Mouse (Mus musculus): ENCODE measurements around the gene Spag17. TPM values are rescaled to one million over a fixed set of nuclear protein-coding genes. Genes with fewer than 3 reads are reported as not detected.

The Spag17 gene
- polyA plus RNA-seq, 1 experiment from 2014 or later, result 0.85 TPM

DNA sequence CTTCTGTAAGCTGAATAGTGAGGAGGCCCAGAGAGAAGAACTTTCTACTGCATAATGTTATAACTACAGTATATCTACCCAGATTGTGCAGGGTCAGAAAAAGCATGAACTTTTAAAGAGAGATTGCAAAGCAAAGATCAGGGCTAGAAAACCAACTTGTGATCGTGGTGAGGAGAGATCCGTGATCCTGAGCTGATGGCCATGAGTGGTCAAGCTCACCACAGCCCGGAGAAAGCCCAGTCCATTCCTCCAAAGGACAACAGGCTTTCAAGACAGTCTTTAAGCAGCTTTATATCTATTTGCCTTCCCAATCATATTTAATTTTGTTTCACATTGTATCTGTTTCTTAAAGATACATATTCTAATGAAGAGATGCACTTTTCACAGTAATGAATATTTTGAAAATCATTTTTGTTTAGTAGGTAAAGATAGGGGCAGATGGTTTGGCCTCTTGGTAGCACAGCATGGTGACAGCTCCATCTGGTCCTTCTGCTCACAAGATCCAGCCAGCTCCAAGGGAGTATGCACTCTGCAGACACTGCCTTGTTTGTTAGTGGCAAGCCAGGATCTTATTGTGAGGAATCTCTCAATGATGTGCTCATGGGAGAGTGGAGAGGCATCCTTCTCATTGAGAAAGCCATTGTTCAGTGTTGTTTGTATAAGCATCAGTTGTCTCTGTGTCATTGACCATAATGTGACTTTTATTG, 217.3 kb downstream of the Spag17 start:
- no peak overlapping the region for H3K27ac ChIP-seq (ENCODE audit: low read depth, low read length)
- H3K9ac ChIP-seq (ENCODE audit: low read depth, low read length), result no peak overlapping the region
- no peaks in the 10 kb centered on the region for H3K36me3 ChIP-seq (ENCODE audit: control insufficient read depth, insufficient read depth, low read length)
- no peaks in the 10 kb centered on the region for H3K27me3 ChIP-seq (ENCODE audit: control insufficient read depth, insufficient read depth, low read length)
- 95% methylated on average over 3 of the region's 3 CpGs for WGBS
- no peak for ATAC-seq (ENCODE audit: low FRiP score, low TSS enrichment)
- no peaks in the 10 kb centered on the region for H3K9me3 ChIP-seq (ENCODE audit: control insufficient read depth, low read length)
- no peaks in the 10 kb centered on the region for H3K4me1 ChIP-seq (ENCODE audit: control insufficient read depth, insufficient read depth, low read length)
- no peak overlapping the region for H3K4me2 ChIP-seq (replicated peaks; ENCODE audit: low read depth, low read length)
- no peak overlapping the region for H3K4me3 ChIP-seq (ENCODE audit: low read length)

DNA sequence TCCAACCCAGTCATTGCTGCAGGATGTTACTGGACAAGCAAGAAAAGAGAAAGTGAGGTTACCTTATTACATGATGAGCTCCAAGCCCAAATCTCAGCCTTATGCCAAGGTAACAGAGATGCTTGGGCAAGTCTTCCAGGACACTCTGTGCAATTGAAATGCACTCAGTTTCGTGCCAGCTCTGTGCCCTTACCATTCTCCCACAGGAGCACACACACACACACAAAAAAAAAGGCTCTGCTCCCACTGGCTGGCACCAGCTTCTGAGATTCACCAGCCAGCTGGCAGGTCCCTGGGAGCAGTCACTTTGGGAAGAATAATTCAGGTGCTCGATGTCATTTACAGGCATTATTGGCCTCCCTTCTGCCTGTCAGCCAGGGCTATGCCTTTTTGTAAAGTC, 221.5 kb downstream of the Spag17 start:
- Histone ChIP-seq H3K36me3 (ENCODE audit: control insufficient read depth, insufficient read depth, low read length) (no peaks in the 10 kb centered on the region), H3K9me3 (ENCODE audit: control insufficient read depth, low read length) (no peaks in the 10 kb centered on the region), H3K4me2 (replicated peaks; ENCODE audit: low read depth, low read length) (no peak overlapping the region), H3K4me3 (ENCODE audit: low read length) (no peak overlapping the region), H3K4me1 (ENCODE audit: control insufficient read depth, insufficient read depth, low read length) (no peaks in the 10 kb centered on the region), H3K27ac (ENCODE audit: low read depth, low read length) (no peak overlapping the region), H3K27me3 (ENCODE audit: control insufficient read depth, insufficient read depth, low read length) (no peaks in the 10 kb centered on the region), H3K9ac (ENCODE audit: low read depth, low read length) (no peak overlapping the region)
- 86% methylated on average over 2 of the region's 2 CpGs for WGBS
- ATAC-seq (ENCODE audit: low FRiP score, low TSS enrichment), result no peak

DNA sequence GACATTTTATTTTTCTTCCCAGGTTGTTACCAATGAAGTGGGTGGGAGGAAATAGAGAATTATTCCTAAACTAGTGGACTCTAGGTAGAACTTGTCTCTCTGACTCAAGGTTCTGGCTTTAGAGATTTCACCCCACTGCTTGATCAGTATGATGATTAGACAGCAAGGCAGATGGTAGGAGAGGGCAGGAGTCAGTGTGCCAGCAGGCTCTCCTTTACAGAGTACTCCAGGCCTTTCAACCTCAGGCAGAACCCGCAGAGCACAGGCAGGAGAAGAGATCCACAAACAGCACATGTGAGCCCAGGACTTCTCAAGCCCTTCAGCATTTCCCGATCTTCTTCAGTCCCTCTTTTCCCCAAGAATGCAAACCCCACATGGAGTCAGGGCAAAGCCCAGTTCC, 233.5 kb downstream of the Spag17 start:
- Histone ChIP-seq H3K27ac (ENCODE audit: low read depth, low read length) (no peak overlapping the region), H3K36me3 (ENCODE audit: control insufficient read depth, insufficient read depth, low read length) (no peaks in the 10 kb centered on the region), H3K4me1 (ENCODE audit: control insufficient read depth, insufficient read depth, low read length) (no peaks in the 10 kb centered on the region), H3K4me3 (ENCODE audit: low read length) (no peak overlapping the region), H3K9ac (ENCODE audit: low read depth, low read length) (no peak overlapping the region), H3K4me2 (replicated peaks; ENCODE audit: low read depth, low read length) (no peak overlapping the region), H3K9me3 (ENCODE audit: control insufficient read depth, low read length) (no peaks in the 10 kb centered on the region), H3K27me3 (ENCODE audit: control insufficient read depth, insufficient read depth, low read length) (no peaks in the 10 kb centered on the region)
- WGBS, result 86% methylated on average over 2 of the region's 2 CpGs
- ATAC-seq (ENCODE audit: low FRiP score, low TSS enrichment), result no peak

GRCm38 (mm10) chr3:100121961-100122360, 236.8 kb downstream of the Spag17 start:
- ATAC-seq (ENCODE audit: low FRiP score, low TSS enrichment), result no peak
- Histone ChIP-seq H3K4me3 (ENCODE audit: low read length) (no peak overlapping the region), H3K27me3 (ENCODE audit: control insufficient read depth, insufficient read depth, low read length) (no peaks in the 10 kb centered on the region), H3K4me1 (ENCODE audit: control insufficient read depth, insufficient read depth, low read length) (no peaks in the 10 kb centered on the region), H3K36me3 (ENCODE audit: control insufficient read depth, insufficient read depth, low read length) (no peaks in the 10 kb centered on the region), H3K4me2 (replicated peaks; ENCODE audit: low read depth, low read length) (no peak overlapping the region), H3K27ac (ENCODE audit: low read depth, low read length) (no peak overlapping the region), H3K9ac (ENCODE audit: low read depth, low read length) (no peak overlapping the region), H3K9me3 (ENCODE audit: control insufficient read depth, low read length) (no peaks in the 10 kb centered on the region)
- 67% methylated on average over 2 of the region's 2 CpGs for WGBS

- WGBS, result 63% methylated on average over 1 of the region's 1 CpGs
- H3K36me3 ChIP-seq (ENCODE audit: control insufficient read depth, insufficient read depth, low read length), result no peaks in the 10 kb centered on the region
- no peaks in the 10 kb centered on the region for H3K4me1 ChIP-seq (ENCODE audit: control insufficient read depth, insufficient read depth, low read length)
- no peak for ATAC-seq (ENCODE audit: low FRiP score, low TSS enrichment)
- H3K27me3 ChIP-seq (ENCODE audit: control insufficient read depth, insufficient read depth, low read length), result no peaks in the 10 kb centered on the region
- H3K9ac ChIP-seq (ENCODE audit: low read depth, low read length), result no peak overlapping the region
- no peaks in the 10 kb centered on the region for H3K9me3 ChIP-seq (ENCODE audit: control insufficient read depth, low read length)
- no peak overlapping the region for H3K4me3 ChIP-seq (ENCODE audit: low read length)
- H3K4me2 ChIP-seq (replicated peaks; ENCODE audit: low read depth, low read length), result no peak overlapping the region
- H3K27ac ChIP-seq (ENCODE audit: low read depth, low read length), result no peak overlapping the region
Observed at GRCm38 (mm10) chr3:100122445-100122844, 237.2 kb downstream of the Spag17 start.

- Histone ChIP-seq H3K4me1 (ENCODE audit: control insufficient read depth, insufficient read depth, low read length) (no peaks in the 10 kb centered on the region; the same call in 1 of the 2 replicates), H3K36me3 (ENCODE audit: control insufficient read depth, insufficient read depth, low read length) (peaks cover 38% of the 10 kb centered on the region), H3K4me3 (ENCODE audit: low read length) (peak overlapping the region; percentile 90), H3K9ac (ENCODE audit: low read depth, low read length) (peak overlapping the region; percentile 79; the same call in 1 of the 2 replicates), H3K4me2 (replicated peaks; ENCODE audit: low read depth, low read length) (peak overlapping the region; percentile 79), H3K27ac (ENCODE audit: low read depth, low read length) (no peak overlapping the region), H3K27me3 (ENCODE audit: control insufficient read depth, insufficient read depth, low read length) (no peaks in the 10 kb centered on the region), H3K9me3 (ENCODE audit: control insufficient read depth, low read length) (no peaks in the 10 kb centered on the region)
- WGBS, result 83% methylated on average over 15 of the region's 15 CpGs
- no peak for ATAC-seq (ENCODE audit: low FRiP score, low TSS enrichment)
Observed at GRCm38 (mm10) chr3:100160682-100161445, 275.7 kb downstream of the Spag17 start.

- peak overlapping the region; percentile 79 for H3K4me2 ChIP-seq (replicated peaks; ENCODE audit: low read depth, low read length)
- 2% methylated on average over 35 of the region's 35 CpGs for WGBS
- H3K36me3 ChIP-seq (ENCODE audit: control insufficient read depth, insufficient read depth, low read length), result peaks cover 31% of the 10 kb centered on the region
- H3K9ac ChIP-seq (ENCODE audit: low read depth, low read length), result peak overlapping the region; percentile 79
- no peak for ATAC-seq (ENCODE audit: low FRiP score, low TSS enrichment)
- no peaks in the 10 kb centered on the region for H3K27me3 ChIP-seq (ENCODE audit: control insufficient read depth, insufficient read depth, low read length)
- H3K4me1 ChIP-seq (ENCODE audit: control insufficient read depth, insufficient read depth, low read length), result no peaks in the 10 kb centered on the region; the same call in 1 of the 2 replicates
- no peaks in the 10 kb centered on the region for H3K9me3 ChIP-seq (ENCODE audit: control insufficient read depth, low read length)
- no peak overlapping the region for H3K27ac ChIP-seq (ENCODE audit: low read depth, low read length)
- peak overlapping the region; percentile 90 for H3K4me3 ChIP-seq (ENCODE audit: low read length)
Observed at GRCm38 (mm10) chr3:100161665-100162314, 276.6 kb downstream of the Spag17 start.

DNA sequence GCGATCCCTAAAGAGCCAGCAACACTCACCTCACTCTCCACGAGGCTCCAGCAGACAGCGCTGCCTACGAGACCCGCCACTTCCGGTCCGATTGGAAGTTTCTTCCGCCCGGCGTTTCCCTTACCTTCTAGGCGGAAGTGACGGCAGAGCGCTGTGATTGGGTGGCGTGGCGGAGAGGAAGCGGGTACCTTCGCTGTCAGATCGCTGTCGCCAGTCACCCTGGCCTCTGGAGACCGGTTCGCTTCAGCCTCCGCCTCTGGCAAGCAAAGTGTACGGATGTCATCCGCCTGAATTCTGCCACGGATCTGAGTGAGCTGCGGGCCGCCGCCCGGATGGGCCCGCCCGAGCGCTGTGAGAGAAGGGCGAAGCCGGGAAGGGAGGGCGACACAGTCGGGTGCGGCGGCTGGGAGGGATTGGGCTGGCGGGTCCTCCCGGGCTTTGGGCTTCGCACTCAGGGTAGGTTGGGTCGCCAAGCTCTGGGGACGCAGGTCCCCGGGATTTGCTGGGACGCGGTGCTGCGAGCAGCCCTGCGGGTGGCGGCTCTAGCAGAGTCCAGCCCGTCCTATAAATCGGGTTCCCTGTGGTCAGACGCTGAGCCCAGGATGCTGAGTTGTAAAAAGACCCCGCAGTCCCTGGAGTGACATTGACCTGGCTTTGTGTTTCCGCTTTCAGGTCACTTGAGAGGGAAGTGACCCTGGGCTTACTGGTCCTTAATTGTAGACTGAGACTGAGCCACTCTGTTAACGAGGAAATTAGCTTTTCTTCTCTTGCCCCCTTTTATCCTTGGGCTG, 277.3 kb downstream of the Spag17 start, which contains the start of the genes Gdap2 and Wdr3:
Gdap2 (plus strand) TSS at position 67 of the 791 bp plus-strand sequence.
Wdr3 (minus strand) TSS at position 93 of the 791 bp plus-strand sequence.
- Histone ChIP-seq H3K27me3 (ENCODE audit: control insufficient read depth, insufficient read depth, low read length) (no peaks in the 10 kb centered on the region), H3K4me1 (ENCODE audit: control insufficient read depth, insufficient read depth, low read length) (no peaks in the 10 kb centered on the region; the same call in 1 of the 2 replicates), H3K4me2 (replicated peaks; ENCODE audit: low read depth, low read length) (peak within 1 kb of the TSS; percentile 79), H3K4me3 (ENCODE audit: low read length) (peak within 1 kb of the TSS; percentile 90), H3K36me3 (ENCODE audit: control insufficient read depth, insufficient read depth, low read length) (peaks cover 24% of the 10 kb centered on the region), H3K9me3 (ENCODE audit: control insufficient read depth, low read length) (no peaks in the 10 kb centered on the region), H3K27ac (ENCODE audit: low read depth, low read length) (peak within 1 kb of the TSS; percentile 62; the same call in 1 of the 2 replicates), H3K9ac (ENCODE audit: low read depth, low read length) (peak within 1 kb of the TSS; percentile 79)
- ATAC-seq (ENCODE audit: low FRiP score, low TSS enrichment), result peak; percentile 98
- WGBS, result under 1% methylated on average over 55 of the region's 55 CpGs
